Mouse (Mus musculus) retina, adult 2 months (tissue): ENCODE measurements around the gene 2310057M21Rik.
"Not testable (repeated sequence)": the region's sequence is repeated elsewhere in the genome, so short reads cannot be mapped to it uniquely, and the experiment has no call there.

ENCODE experiments used
- DNase-seq: peaks from one replicate; pipeline ENCODE4 v3.0.0-alpha.2; 2012; ENCODE audit warnings: low read depth, low spot score

Gene 2310057M21Rik

DNA sequence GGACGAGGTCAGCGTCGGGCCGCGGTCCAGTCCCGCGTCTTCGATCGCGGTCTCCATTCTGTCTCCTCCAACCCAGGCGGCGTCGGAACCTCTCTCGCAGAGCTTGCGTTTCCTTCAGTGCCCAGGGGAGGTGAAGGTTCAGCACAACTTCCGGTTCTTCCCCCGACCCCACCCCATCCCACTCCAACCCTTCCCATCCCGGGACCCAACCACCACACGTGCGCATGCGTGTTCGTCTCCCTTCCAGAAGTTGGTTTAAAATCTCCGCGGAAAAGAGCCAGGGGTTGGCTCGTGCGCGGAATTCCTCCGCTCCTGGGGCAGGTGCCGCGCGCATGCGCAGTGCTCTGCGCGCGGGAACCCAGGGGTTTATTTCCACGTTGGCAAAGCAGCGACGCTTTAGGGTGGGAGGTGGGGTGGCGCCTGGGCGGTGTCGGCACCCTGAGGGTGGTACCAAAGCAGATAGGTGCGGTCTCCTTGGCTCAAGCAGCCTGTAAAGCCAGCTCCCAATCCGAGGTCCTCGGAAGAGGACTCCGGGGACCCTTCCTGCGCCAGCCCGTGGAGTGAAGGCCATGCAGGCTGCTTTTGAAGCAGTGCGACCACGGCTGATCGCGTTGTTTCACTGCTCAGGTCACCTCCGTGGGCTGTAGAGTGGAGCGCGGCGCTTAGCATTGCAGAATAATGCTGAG is at the start of gene 2310057M21Rik:
TSS of gene 2310057M21Rik (minus strand) at position 145 of the 686 bp plus-strand sequence.
- peak; percentile 96 for DNase-seq

GRCm38 (mm10) chr7:131411941-131412270 is 49.3 kb upstream of the 2310057M21Rik start:
- DNase-seq = no peak

DNA sequence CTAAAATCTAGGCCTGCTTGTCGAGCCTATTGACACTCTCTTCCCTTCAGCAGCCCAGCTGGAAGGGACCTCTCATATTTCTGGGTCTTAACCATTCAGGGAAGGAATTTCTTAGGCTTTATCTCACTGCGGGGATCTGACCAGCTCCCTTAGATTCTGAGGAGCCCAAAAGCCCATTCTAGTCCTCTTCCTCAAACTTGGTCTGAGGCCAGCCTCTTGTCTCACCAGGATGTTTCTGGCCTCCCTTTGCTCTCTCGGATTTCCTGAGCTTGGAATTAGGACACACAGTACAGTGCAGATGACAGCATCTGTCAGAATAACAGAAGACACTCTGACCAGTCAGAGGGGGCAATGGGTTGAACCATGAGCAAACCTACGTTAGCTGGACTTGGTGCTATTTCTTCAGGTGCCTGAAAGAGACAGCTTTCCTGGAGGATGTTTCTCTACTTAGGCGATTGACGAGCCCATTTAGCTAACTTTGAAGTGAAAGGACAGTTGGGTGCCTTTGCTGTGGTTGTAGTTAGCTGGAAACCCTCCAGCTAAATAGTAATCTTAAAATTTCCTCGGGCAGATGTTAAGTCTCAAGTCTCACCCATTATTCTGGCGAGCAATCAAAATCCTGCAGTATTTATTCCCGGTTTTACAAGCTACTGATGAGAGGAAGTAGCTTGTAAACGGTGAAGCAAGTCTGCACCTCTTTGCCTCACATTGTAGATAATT is 48.8 kb upstream of the 2310057M21Rik start:
- DNase-seq = no peak

DNA sequence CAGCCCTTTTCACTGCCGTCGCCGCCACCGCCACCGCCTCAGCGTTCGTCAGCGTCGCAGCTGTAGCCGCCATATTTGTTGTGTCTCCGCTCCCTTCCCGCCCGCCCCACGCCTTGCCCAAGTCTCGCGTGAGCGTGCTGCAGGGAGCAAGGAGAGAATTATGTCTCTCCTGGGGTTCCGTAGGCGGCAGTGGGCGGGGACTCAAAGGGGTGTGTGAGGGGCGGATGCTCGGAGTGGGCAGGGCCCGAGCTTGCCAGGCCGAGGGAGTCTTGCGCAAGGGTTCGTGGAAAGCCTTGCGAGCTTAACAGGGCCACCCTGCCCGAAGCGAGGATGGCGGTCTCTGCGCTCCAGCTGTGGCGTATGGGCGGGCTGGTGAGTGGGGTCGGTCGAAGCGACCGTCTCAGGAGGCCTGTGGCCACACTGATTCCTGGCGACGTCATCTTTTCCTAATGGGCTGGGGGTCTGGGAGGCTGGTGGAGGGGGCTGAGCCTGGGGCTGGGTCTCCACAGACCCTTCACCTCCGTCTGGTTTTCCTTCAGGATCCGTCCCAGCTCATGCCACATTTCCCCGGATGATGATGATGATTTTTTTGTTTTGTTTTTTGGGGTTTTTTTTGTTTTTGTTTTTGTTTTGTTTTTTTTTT is 48.0 kb upstream of the 2310057M21Rik start, which contains the start of the genes Ikzf5 and Acadsb:
TSS of gene Ikzf5 (minus strand) at position 106 of the 643 bp plus-strand sequence.
TSS of gene Acadsb (plus strand) at position 186 of the 643 bp plus-strand sequence.
- peak; percentile 97 for DNase-seq

DNA sequence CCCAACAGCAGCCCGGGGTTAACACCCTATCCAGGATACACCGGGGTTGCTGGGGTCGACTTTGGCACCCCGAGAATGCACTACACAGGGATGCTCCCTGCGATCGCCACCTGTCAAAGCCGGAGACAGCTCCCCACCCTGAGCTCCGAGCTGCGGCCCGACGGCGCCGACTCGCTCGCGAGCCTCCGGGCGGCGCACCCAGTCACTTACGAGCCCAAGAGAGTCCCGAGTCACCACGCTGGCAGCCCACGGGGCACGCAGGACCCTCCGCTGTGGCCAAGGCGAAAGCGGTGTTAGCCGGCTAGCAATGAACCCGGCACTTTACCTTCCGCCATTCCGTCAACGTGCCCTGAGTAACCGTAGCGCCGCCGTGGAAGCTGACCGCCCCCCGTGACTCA is 47.4 kb upstream of the 2310057M21Rik start:
- DNase-seq = no peak

GRCm38 (mm10) chr7:131409321-131409987 is 46.9 kb upstream of the 2310057M21Rik start:
- no peak for DNase-seq

DNA sequence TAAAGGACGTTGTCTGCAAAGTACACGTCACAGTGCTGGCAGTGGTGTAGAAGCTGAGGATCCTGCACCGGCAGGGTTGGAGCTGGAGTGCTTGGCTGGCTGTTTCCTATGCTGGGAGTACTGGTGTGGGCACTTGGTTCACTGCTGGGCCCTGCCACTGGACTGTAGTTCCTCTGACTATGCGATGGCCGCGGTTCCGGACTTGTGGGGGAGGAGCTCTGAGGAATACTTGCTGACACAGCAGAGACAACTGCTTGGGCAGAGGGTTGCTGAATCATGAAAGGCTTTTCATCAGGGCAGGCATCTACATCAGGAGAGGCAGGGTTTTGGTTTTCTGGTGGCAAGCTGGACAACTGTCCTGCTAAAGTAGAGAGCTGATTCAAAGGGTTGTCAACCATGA is 29.2 kb upstream of the 2310057M21Rik start:
- DNase-seq = not testable (repeated sequence)

DNA sequence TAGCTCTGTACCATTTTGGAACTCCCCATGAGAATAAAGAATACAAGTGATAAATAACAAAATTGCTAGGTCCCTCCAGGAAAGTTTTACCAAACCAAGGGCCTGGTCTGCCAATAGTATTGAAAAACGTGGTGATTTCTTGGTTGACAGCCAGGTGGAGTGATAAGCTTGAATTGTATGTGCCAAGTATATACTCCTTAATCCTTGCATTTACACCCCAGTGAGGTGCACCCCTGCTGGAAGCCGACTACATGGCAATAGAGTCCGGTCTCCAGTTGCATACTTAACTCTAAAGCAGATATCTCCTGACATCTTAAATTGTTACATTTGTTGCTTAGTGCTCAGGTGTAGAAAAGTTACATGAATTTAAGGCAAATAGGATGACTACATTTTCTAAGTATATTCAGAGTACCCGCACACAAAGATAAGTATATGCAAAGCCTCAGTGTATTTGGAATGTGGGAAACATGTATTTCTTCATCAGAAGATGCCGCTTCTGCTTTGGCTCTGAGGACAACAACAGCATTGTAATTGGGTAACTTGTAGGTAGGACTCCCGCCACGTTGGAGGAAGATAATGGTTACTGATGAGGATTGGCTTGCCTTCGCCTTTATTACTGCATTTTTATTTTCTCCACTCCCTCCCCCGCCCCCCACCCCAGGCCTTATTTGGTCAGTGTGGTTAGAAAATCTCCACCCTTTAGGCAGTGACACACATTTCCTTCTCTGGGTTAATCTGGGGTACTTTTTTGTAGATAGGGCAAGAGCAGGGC is 9.5 kb upstream of the 2310057M21Rik start:
- no peak for DNase-seq

- no peak for DNase-seq
Measured at GRCm38 (mm10) chr7:131371470-131371860, 8.9 kb upstream of the 2310057M21Rik start.

DNA sequence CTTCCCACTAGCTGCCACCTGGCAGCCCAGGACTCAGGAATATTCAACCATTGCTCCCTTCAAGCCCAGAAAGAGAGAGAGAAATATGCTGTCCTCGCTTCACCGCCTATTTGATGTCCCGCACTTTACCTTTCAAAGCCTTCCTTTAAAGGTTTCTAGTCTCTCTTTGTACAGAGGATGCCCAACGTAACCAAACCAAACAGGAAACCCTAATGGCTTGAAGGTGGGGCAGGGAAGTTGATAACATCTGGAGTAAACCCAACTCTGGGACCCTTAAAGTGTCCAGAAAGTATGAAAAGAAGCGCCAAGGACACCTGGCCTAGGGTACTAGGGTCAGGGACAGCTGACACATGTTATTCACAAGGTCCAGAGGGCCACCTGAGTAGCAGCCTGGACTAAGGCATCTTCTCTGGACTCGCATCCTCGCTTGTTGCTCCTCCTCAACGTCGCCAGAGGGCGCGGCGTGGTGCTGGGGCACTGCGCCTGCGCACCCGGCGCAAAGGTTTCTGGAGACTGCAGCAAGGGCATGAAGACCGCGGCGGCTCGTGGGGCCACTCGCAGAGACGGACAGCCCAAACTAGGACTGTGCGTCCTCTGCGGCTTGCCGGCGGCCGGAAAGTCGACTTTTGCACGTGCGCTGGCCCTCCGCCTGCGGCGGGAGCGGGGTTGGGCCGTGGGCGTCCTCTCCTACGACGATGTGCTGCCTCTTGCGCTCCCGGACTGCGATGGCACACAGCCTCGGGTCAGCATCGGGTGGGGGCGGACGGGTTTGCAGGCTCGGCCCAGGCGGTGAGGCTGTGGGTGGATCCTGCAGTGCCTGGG is 8.3 kb upstream of the 2310057M21Rik start, which contains the start of gene Pstk:
TSS of gene Pstk (plus strand) at position 494 of the 822 bp plus-strand sequence.
- peak; percentile 77 for DNase-seq

GRCm38 (mm10) chr7:131364131-131364530 is 1.6 kb upstream of the 2310057M21Rik start:
- DNase-seq = no peak

DNA sequence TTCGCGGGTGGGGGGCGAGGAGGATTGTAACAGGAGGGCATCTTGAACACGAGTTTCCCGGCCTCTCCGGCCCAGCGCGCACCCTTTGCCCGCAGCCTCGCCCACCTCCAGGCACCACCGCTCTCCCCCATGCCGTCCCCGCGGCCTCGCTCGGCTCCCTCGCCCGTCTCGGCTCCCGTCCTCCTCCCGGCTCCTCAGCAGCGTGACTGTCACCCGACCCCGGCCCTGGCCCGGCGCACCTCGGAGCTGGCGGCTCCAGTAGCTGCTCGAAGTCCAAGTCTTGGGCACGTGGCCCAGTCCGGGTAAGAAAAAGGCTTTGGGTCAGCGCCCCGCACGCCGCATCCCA is 317 bp downstream of the 2310057M21Rik start:
- DNase-seq = no peak

DNA sequence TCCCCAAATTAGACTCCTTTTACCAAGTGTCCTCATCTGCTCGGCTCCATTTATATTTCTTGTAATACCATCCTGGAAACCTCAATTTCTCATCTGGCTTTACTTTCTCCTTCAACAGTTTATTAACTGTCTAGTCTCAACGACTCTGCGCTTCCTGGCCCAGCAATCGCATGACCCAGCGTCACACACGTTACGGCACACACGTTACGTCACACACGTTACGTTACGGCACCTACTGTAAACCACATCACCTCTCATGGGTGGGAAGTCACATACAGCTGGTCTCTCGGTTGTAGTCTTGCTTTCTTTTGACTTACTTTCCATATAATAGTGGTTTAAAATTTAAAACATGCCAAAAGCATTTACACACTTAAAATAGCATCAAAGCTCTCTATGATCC is 6.5 kb downstream of the 2310057M21Rik start:
- DNase-seq = no peak

GRCm38 (mm10) chr7:131345856-131346541 is 16.6 kb downstream of the 2310057M21Rik start:
- no peak for DNase-seq

DNA sequence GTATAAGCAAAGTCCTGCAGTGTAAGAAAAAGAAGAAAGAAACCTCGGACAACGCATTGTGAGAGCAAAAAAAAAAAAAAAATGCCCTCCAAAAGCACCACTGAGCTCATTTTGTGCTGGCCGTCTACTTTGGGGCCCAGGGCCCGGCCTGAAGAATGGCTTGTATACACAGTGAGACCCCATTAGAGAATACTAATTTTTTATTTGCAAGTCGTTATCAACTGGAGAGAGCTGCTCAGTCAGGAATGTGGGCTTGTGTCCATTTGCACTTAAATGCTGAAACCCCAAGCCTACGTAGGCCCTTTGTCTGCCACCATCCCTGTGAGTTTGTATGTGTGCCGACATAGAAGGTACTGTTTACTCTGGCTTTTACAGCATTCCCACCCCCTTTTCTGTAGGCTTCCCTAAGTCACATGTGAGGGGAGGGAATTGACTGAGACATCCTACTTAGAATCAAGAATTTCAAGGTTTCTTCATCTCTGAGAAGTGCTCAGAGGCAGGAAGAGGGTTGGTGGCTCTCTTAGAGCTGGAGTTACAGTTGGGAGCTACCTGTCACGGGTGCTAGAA is 25.0 kb downstream of the 2310057M21Rik start:
- DNase-seq = no peak

GRCm38 (mm10) chr7:131333564-131333963 is 29.0 kb downstream of the 2310057M21Rik start, which contains the start of gene Fam24a:
Gene Fam24a (plus strand): TSS chr7:131333864.
- no peak for DNase-seq

- no peak for DNase-seq
Measured at GRCm38 (mm10) chr7:131331688-131332087, 30.9 kb downstream of the 2310057M21Rik start.

- DNase-seq = no peak
Measured at GRCm38 (mm10) chr7:131329416-131329815, 33.1 kb downstream of the 2310057M21Rik start, which contains the start of gene Fam24b. Gene Fam24b (minus strand): TSS chr7:131329516.

GRCm38 (mm10) chr7:131327054-131327453 is 35.5 kb downstream of the 2310057M21Rik start:
- DNase-seq = no peak
